Mouse (Mus musculus): ENCODE measurements at regions not wholly inside any gene's neighbourhood (a gene's known extent, or its start where the extent isn't known, plus 50 kb on each side); places are given as distances from the start of the nearest gene placed in this dataset.
A peak's percentile ranks its signal among the peaks of the same experiment; 100 is the strongest.

- no peaks in the 10 kb centered on the region for H3K9me3 ChIP-seq (replicated peaks; ENCODE audit: control insufficient read depth, low read length)
- H3K27me3 ChIP-seq (replicated peaks; ENCODE audit: control insufficient read depth, insufficient read depth, low read length), result no peaks in the 10 kb centered on the region
- no peak overlapping the region for H3K9ac ChIP-seq (ENCODE audit: low read length)
- ATAC-seq (no peak), DNase-seq (ENCODE audit: low spot score) (no peak)
- 74% methylated on average over 5 of the region's 5 CpGs for WGBS
- no peak overlapping the region for H3K4me2 ChIP-seq (ENCODE audit: low read length)
- no peaks in the 10 kb centered on the region for H3K36me3 ChIP-seq (ENCODE audit: control insufficient read depth, insufficient read depth, low read length)
- H3K4me3 ChIP-seq (ENCODE audit: low read depth, low read length), result no peak overlapping the region
- H3K4me1 ChIP-seq (ENCODE audit: control insufficient read depth, insufficient read depth, low read length), result no peaks in the 10 kb centered on the region
- no peak overlapping the region for H3K27ac ChIP-seq (ENCODE audit: low read depth, low read length)
Measured at GRCm38 (mm10) chr6:81731631-81732030, 191.8 kb upstream of the Gcfc2 start.

- 75% methylated on average over 3 of the region's 3 CpGs for WGBS
Measured at GRCm38 (mm10) chr6:81733527-81733926, 189.9 kb upstream of the Gcfc2 start.

GRCm38 (mm10) chr6:81738466-81738865, 185.0 kb upstream of the Gcfc2 start:
- no peaks in the 10 kb centered on the region for H3K36me3 ChIP-seq (ENCODE audit: control insufficient read depth, insufficient read depth, low read length)
- H3K27ac ChIP-seq (ENCODE audit: low read depth, low read length), result no peak overlapping the region
- 88% methylated on average over 5 of the region's 5 CpGs for WGBS
- no peak overlapping the region for H3K4me2 ChIP-seq (ENCODE audit: low read length)
- no peak overlapping the region for H3K4me3 ChIP-seq (ENCODE audit: low read depth, low read length)
- peak; percentile 14 for DNase-seq (ENCODE audit: low spot score)
- no peaks in the 10 kb centered on the region for H3K9me3 ChIP-seq (replicated peaks; ENCODE audit: control insufficient read depth, low read length)
- no peaks in the 10 kb centered on the region for H3K4me1 ChIP-seq (ENCODE audit: control insufficient read depth, insufficient read depth, low read length)
- H3K9ac ChIP-seq (ENCODE audit: low read length), result no peak overlapping the region
- no peak for ATAC-seq
- no peaks in the 10 kb centered on the region for H3K27me3 ChIP-seq (replicated peaks; ENCODE audit: control insufficient read depth, insufficient read depth, low read length)

More at GRCm38 (mm10) chr6:81733527-81733926, 189.9 kb upstream of the Gcfc2 start:
- H3K4me3 ChIP-seq (ENCODE audit: low read depth, low read length), result no peak overlapping the region
- H3K4me2 ChIP-seq (ENCODE audit: low read length), result no peak overlapping the region
- DNase-seq (ENCODE audit: low spot score) (no peak), ATAC-seq (no peak)
- no peaks in the 10 kb centered on the region for H3K4me1 ChIP-seq (ENCODE audit: control insufficient read depth, insufficient read depth, low read length)
- no peaks in the 10 kb centered on the region for H3K9me3 ChIP-seq (replicated peaks; ENCODE audit: control insufficient read depth, low read length)
- no peak overlapping the region for H3K27ac ChIP-seq (ENCODE audit: low read depth, low read length)
- no peaks in the 10 kb centered on the region for H3K27me3 ChIP-seq (replicated peaks; ENCODE audit: control insufficient read depth, insufficient read depth, low read length)
- no peak overlapping the region for H3K9ac ChIP-seq (ENCODE audit: low read length)
- no peaks in the 10 kb centered on the region for H3K36me3 ChIP-seq (ENCODE audit: control insufficient read depth, insufficient read depth, low read length)

- H3K4me1 ChIP-seq (ENCODE audit: control insufficient read depth, insufficient read depth, low read length), result no peaks in the 10 kb centered on the region
- WGBS, result 63% methylated on average over 3 of the region's 3 CpGs
- no peak for ATAC-seq
- H3K9ac ChIP-seq (ENCODE audit: low read length), result no peak overlapping the region
- H3K4me3 ChIP-seq (ENCODE audit: low read depth, low read length), result no peak overlapping the region
- DNase-seq (ENCODE audit: low spot score), result no peak
- no peaks in the 10 kb centered on the region for H3K36me3 ChIP-seq (ENCODE audit: control insufficient read depth, insufficient read depth, low read length)
- no peaks in the 10 kb centered on the region for H3K27me3 ChIP-seq (replicated peaks; ENCODE audit: control insufficient read depth, insufficient read depth, low read length)
- no peak overlapping the region for H3K27ac ChIP-seq (ENCODE audit: low read depth, low read length)
- H3K4me2 ChIP-seq (ENCODE audit: low read length), result no peak overlapping the region
- H3K9me3 ChIP-seq (replicated peaks; ENCODE audit: control insufficient read depth, low read length), result no peaks in the 10 kb centered on the region
Measured at GRCm38 (mm10) chr6:81749681-81750080, 173.8 kb upstream of the Gcfc2 start.

- H3K27me3 ChIP-seq (replicated peaks; ENCODE audit: control insufficient read depth, insufficient read depth, low read length), result no peaks in the 10 kb centered on the region
- no peak overlapping the region for H3K27ac ChIP-seq (ENCODE audit: low read depth, low read length)
- no peak overlapping the region for H3K4me2 ChIP-seq (ENCODE audit: low read length)
- WGBS, result 91% methylated on average over 5 of the region's 5 CpGs
- ATAC-seq, result no peak
- H3K4me3 ChIP-seq (ENCODE audit: low read depth, low read length), result no peak overlapping the region
- DNase-seq (ENCODE audit: low spot score), result no peak
- no peaks in the 10 kb centered on the region for H3K4me1 ChIP-seq (ENCODE audit: control insufficient read depth, insufficient read depth, low read length)
- no peaks in the 10 kb centered on the region for H3K36me3 ChIP-seq (ENCODE audit: control insufficient read depth, insufficient read depth, low read length)
- no peaks in the 10 kb centered on the region for H3K9me3 ChIP-seq (replicated peaks; ENCODE audit: control insufficient read depth, low read length)
- no peak overlapping the region for H3K9ac ChIP-seq (ENCODE audit: low read length)
Measured at GRCm38 (mm10) chr6:81751631-81752030, 171.8 kb upstream of the Gcfc2 start.

GRCm38 (mm10) chr6:81756242-81756641, 167.2 kb upstream of the Gcfc2 start:
- no peak for DNase-seq (ENCODE audit: low spot score)
- H3K36me3 ChIP-seq (ENCODE audit: control insufficient read depth, insufficient read depth, low read length), result no peaks in the 10 kb centered on the region
- no peaks in the 10 kb centered on the region for H3K4me1 ChIP-seq (ENCODE audit: control insufficient read depth, insufficient read depth, low read length)
- H3K9ac ChIP-seq (ENCODE audit: low read length), result no peak overlapping the region
- ATAC-seq, result no peak
- 87% methylated on average over 7 of the region's 7 CpGs for whole genome bisulfite sequencing
- no peak overlapping the region for H3K4me3 ChIP-seq (ENCODE audit: low read depth, low read length)
- no peaks in the 10 kb centered on the region for H3K27me3 ChIP-seq (replicated peaks; ENCODE audit: control insufficient read depth, insufficient read depth, low read length)
- H3K27ac ChIP-seq (ENCODE audit: low read depth, low read length), result no peak overlapping the region
- no peaks in the 10 kb centered on the region for H3K9me3 ChIP-seq (replicated peaks; ENCODE audit: control insufficient read depth, low read length)
- no peak overlapping the region for H3K4me2 ChIP-seq (ENCODE audit: low read length)

GRCm38 (mm10) chr6:81758876-81759275, 164.6 kb upstream of the Gcfc2 start:
- 92% methylated on average over 5 of the region's 5 CpGs for WGBS
- ATAC-seq (no peak), DNase-seq (ENCODE audit: low spot score) (no peak)
- H3K9me3 ChIP-seq (replicated peaks; ENCODE audit: control insufficient read depth, low read length), result no peaks in the 10 kb centered on the region
- H3K27ac ChIP-seq (ENCODE audit: low read depth, low read length), result no peak overlapping the region
- H3K4me3 ChIP-seq (ENCODE audit: low read depth, low read length), result no peak overlapping the region
- no peak overlapping the region for H3K4me2 ChIP-seq (ENCODE audit: low read length)
- H3K27me3 ChIP-seq (replicated peaks; ENCODE audit: control insufficient read depth, insufficient read depth, low read length), result no peaks in the 10 kb centered on the region
- no peak overlapping the region for H3K9ac ChIP-seq (ENCODE audit: low read length)
- no peaks in the 10 kb centered on the region for H3K4me1 ChIP-seq (ENCODE audit: control insufficient read depth, insufficient read depth, low read length)
- H3K36me3 ChIP-seq (ENCODE audit: control insufficient read depth, insufficient read depth, low read length), result no peaks in the 10 kb centered on the region

- Histone ChIP-seq H3K4me2 (ENCODE audit: low read length) (no peak overlapping the region), H3K27ac (ENCODE audit: low read depth, low read length) (no peak overlapping the region), H3K27me3 (replicated peaks; ENCODE audit: control insufficient read depth, insufficient read depth, low read length) (no peaks in the 10 kb centered on the region), H3K9me3 (replicated peaks; ENCODE audit: control insufficient read depth, low read length) (no peaks in the 10 kb centered on the region), H3K36me3 (ENCODE audit: control insufficient read depth, insufficient read depth, low read length) (no peaks in the 10 kb centered on the region), H3K4me1 (ENCODE audit: control insufficient read depth, insufficient read depth, low read length) (no peaks in the 10 kb centered on the region), H3K4me3 (ENCODE audit: low read depth, low read length) (no peak overlapping the region), H3K9ac (ENCODE audit: low read length) (no peak overlapping the region)
- peak; percentile 80 for DNase-seq (ENCODE audit: low spot score)
- 57% methylated on average over 2 of the region's 2 CpGs for WGBS
- ATAC-seq, result peak; percentile 94
Measured at GRCm38 (mm10) chr6:81760181-81760580, 163.3 kb upstream of the Gcfc2 start.

GRCm38 (mm10) chr6:81765831-81766230, 157.6 kb upstream of the Gcfc2 start:
- Histone ChIP-seq H3K4me3 (ENCODE audit: low read depth, low read length) (no peak overlapping the region), H3K9ac (ENCODE audit: low read length) (no peak overlapping the region), H3K27ac (ENCODE audit: low read depth, low read length) (no peak overlapping the region), H3K4me2 (ENCODE audit: low read length) (no peak overlapping the region), H3K4me1 (ENCODE audit: control insufficient read depth, insufficient read depth, low read length) (no peaks in the 10 kb centered on the region), H3K9me3 (replicated peaks; ENCODE audit: control insufficient read depth, low read length) (no peaks in the 10 kb centered on the region), H3K27me3 (replicated peaks; ENCODE audit: control insufficient read depth, insufficient read depth, low read length) (no peaks in the 10 kb centered on the region), H3K36me3 (ENCODE audit: control insufficient read depth, insufficient read depth, low read length) (no peaks in the 10 kb centered on the region)
- no peak for ATAC-seq
- WGBS, result 75% methylated on average over 7 of the region's 7 CpGs
- DNase-seq (ENCODE audit: low spot score), result peak; percentile 42

All from forebrain, embryonic 14.5 days (tissue).